Mouse (Mus musculus): ENCODE data around the gene Dab2. TPM values are rescaled to one million over a fixed set of nuclear protein-coding genes. Genes with fewer than 3 reads are reported as not detected.

Gene Dab2
- polyA plus RNA-seq, 1 experiment from 2014 or later: 20.5 TPM

Other genes with a start within 250 kb of the Dab2 start
- not detected in 2 replicates for gene C9, start 145.5 kb downstream of the Dab2 start, polyA plus RNA-seq (2015; fragmentation: Nextera tagmentation; extraction: Ambion mirVana)
- 2.7 and 4.1 TPM in 2 replicates for gene Fyb, start 223.1 kb downstream of the Dab2 start, polyA plus RNA-seq (2015; fragmentation: Nextera tagmentation; extraction: Ambion mirVana)

All from midbrain, embryonic 13.5 days (tissue).